Mouse (Mus musculus): ENCODE results near the gene Itsn1.

- TF ChIP-seq CTCF (IDR thresholded peaks at IDR 0.05; ENCODE audit: extremely low read depth, insufficient read depth, low read length): no peak
- TF ChIP-seq POLR2A (IDR thresholded peaks at IDR 0.05; ENCODE audit: extremely low read depth, insufficient read depth, low read length): no peak
Observed at GRCm38 (mm10) chr16:91932843-91933518, 203.9 kb downstream of the Itsn1 start.

Measured in cortical plate, adult 2 months (tissue).